Mouse (Mus musculus): ENCODE measurements around the gene Mmp9. TPM values are rescaled to one million over a fixed set of nuclear protein-coding genes. Genes with fewer than 3 reads are reported as not detected.

The Mmp9 gene
- polyA plus RNA-seq, 1 experiment, result 8.1 TPM

GRCm38 (mm10) chr2:164970631-164971196 is 30.1 kb downstream of the Mmp9 start:
- Histone ChIP-seq H3K4me3 (ENCODE audit: insufficient read depth, low read length) (no peak overlapping the region), H3K27ac (ENCODE audit: insufficient read depth, low read length) (no peak overlapping the region), H3K4me1 (ENCODE audit: control insufficient read depth, insufficient read depth, low read length) (no peaks in the 10 kb centered on the region)
- TF ChIP-seq POLR2A (IDR thresholded peaks at IDR 0.05; ENCODE audit: low read depth, low read length) (no peak), CTCF (IDR thresholded peaks at IDR 0.05; ENCODE audit: borderline replicate concordance, insufficient read depth, low read length) (no peak)

GRCm38 (mm10) chr2:164972646-164973045 is 32.1 kb downstream of the Mmp9 start:
- TF ChIP-seq CTCF (IDR thresholded peaks at IDR 0.05; ENCODE audit: borderline replicate concordance, insufficient read depth, low read length) (no peak), POLR2A (IDR thresholded peaks at IDR 0.05; ENCODE audit: low read depth, low read length) (no peak)

GRCm38 (mm10) chr2:164975611-164976010 is 35.0 kb downstream of the Mmp9 start:
- TF ChIP-seq CTCF (IDR thresholded peaks at IDR 0.05; ENCODE audit: borderline replicate concordance, insufficient read depth, low read length) (no peak), POLR2A (IDR thresholded peaks at IDR 0.05; ENCODE audit: low read depth, low read length) (no peak)
- H3K27ac ChIP-seq (ENCODE audit: insufficient read depth, low read length), result no peak overlapping the region
- H3K4me1 ChIP-seq (ENCODE audit: control insufficient read depth, insufficient read depth, low read length), result no peaks in the 10 kb centered on the region
- H3K4me3 ChIP-seq (ENCODE audit: insufficient read depth, low read length), result no peak overlapping the region

More at GRCm38 (mm10) chr2:164972646-164973045, 32.1 kb downstream of the Mmp9 start:
- Histone ChIP-seq H3K27ac (ENCODE audit: insufficient read depth, low read length) (no peak overlapping the region), H3K4me1 (ENCODE audit: control insufficient read depth, insufficient read depth, low read length) (no peaks in the 10 kb centered on the region), H3K4me3 (ENCODE audit: insufficient read depth, low read length) (no peak overlapping the region)

- no peak overlapping the region for H3K4me3 ChIP-seq (ENCODE audit: insufficient read depth, low read length)
- TF ChIP-seq CTCF (IDR thresholded peaks at IDR 0.05; ENCODE audit: borderline replicate concordance, insufficient read depth, low read length) (no peak), POLR2A (IDR thresholded peaks at IDR 0.05; ENCODE audit: low read depth, low read length) (no peak)
- H3K4me1 ChIP-seq (ENCODE audit: control insufficient read depth, insufficient read depth, low read length), result no peaks in the 10 kb centered on the region
- H3K27ac ChIP-seq (ENCODE audit: insufficient read depth, low read length), result no peak overlapping the region
Measured at GRCm38 (mm10) chr2:164979749-164980148, 39.2 kb downstream of the Mmp9 start.

GRCm38 (mm10) chr2:164985962-164986361 is 45.4 kb downstream of the Mmp9 start:
- Histone ChIP-seq H3K4me1 (ENCODE audit: control insufficient read depth, insufficient read depth, low read length) (no peaks in the 10 kb centered on the region), H3K4me3 (ENCODE audit: insufficient read depth, low read length) (no peak overlapping the region), H3K27ac (ENCODE audit: insufficient read depth, low read length) (no peak overlapping the region)
- TF ChIP-seq POLR2A (IDR thresholded peaks at IDR 0.05; ENCODE audit: low read depth, low read length) (no peak), CTCF (IDR thresholded peaks at IDR 0.05; ENCODE audit: borderline replicate concordance, insufficient read depth, low read length) (no peak)

- Histone ChIP-seq H3K4me3 (ENCODE audit: insufficient read depth, low read length) (no peak overlapping the region), H3K4me1 (ENCODE audit: control insufficient read depth, insufficient read depth, low read length) (no peaks in the 10 kb centered on the region), H3K27ac (ENCODE audit: insufficient read depth, low read length) (no peak overlapping the region)
- TF ChIP-seq POLR2A (IDR thresholded peaks at IDR 0.05; ENCODE audit: low read depth, low read length) (no peak), CTCF (IDR thresholded peaks at IDR 0.05; ENCODE audit: borderline replicate concordance, insufficient read depth, low read length) (no peak)
Measured at GRCm38 (mm10) chr2:164986371-164987027, 45.9 kb downstream of the Mmp9 start.

- no peak overlapping the region for H3K27ac ChIP-seq (ENCODE audit: insufficient read depth, low read length)
- TF ChIP-seq CTCF (IDR thresholded peaks at IDR 0.05; ENCODE audit: borderline replicate concordance, insufficient read depth, low read length) (no peak), POLR2A (IDR thresholded peaks at IDR 0.05; ENCODE audit: low read depth, low read length) (no peak)
Measured at GRCm38 (mm10) chr2:164988777-164989176, 48.2 kb downstream of the Mmp9 start.

GRCm38 (mm10) chr2:164991111-164991510 is 50.5 kb downstream of the Mmp9 start:
- TF ChIP-seq CTCF (IDR thresholded peaks at IDR 0.05; ENCODE audit: borderline replicate concordance, insufficient read depth, low read length) (no peak), POLR2A (IDR thresholded peaks at IDR 0.05; ENCODE audit: low read depth, low read length) (no peak)
- H3K4me1 ChIP-seq (ENCODE audit: control insufficient read depth, insufficient read depth, low read length), result no peaks in the 10 kb centered on the region
- no peak overlapping the region for H3K4me3 ChIP-seq (ENCODE audit: insufficient read depth, low read length)
- H3K27ac ChIP-seq (ENCODE audit: insufficient read depth, low read length), result no peak overlapping the region

More at GRCm38 (mm10) chr2:164988777-164989176, 48.2 kb downstream of the Mmp9 start:
- no peaks in the 10 kb centered on the region for H3K4me1 ChIP-seq (ENCODE audit: control insufficient read depth, insufficient read depth, low read length)
- H3K4me3 ChIP-seq (ENCODE audit: insufficient read depth, low read length), result no peak overlapping the region

- no peak for TF ChIP-seq CTCF (IDR thresholded peaks at IDR 0.05; ENCODE audit: borderline replicate concordance, insufficient read depth, low read length)
- no peak for TF ChIP-seq POLR2A (IDR thresholded peaks at IDR 0.05; ENCODE audit: low read depth, low read length)
- Histone ChIP-seq H3K4me3 (ENCODE audit: insufficient read depth, low read length) (no peak overlapping the region), H3K4me1 (ENCODE audit: control insufficient read depth, insufficient read depth, low read length) (no peaks in the 10 kb centered on the region), H3K27ac (ENCODE audit: insufficient read depth, low read length) (no peak overlapping the region)
Measured at GRCm38 (mm10) chr2:164991808-164992207, 51.2 kb downstream of the Mmp9 start.

- H3K4me3 ChIP-seq (ENCODE audit: insufficient read depth, low read length), result no peak overlapping the region
- H3K4me1 ChIP-seq (ENCODE audit: control insufficient read depth, insufficient read depth, low read length), result peaks cover 3% of the 10 kb centered on the region; the same call in 1 of the 2 replicates
- no peak overlapping the region for H3K27ac ChIP-seq (ENCODE audit: insufficient read depth, low read length)
- no peak for TF ChIP-seq POLR2A (IDR thresholded peaks at IDR 0.05; ENCODE audit: low read depth, low read length)
- no peak for TF ChIP-seq CTCF (IDR thresholded peaks at IDR 0.05; ENCODE audit: borderline replicate concordance, insufficient read depth, low read length)
Measured at GRCm38 (mm10) chr2:164994156-164994555, 53.6 kb downstream of the Mmp9 start.

Data from embryonic fibroblast, embryonic 13.5 days (primary cell).